Mouse (Mus musculus) gastrocnemius, postnatal 10 days (tissue): Measurements from ENCODE around the gene Tmco1. TPM values are rescaled to one million over a fixed set of nuclear protein-coding genes. Genes with fewer than 3 reads are reported as not detected.
"Not testable (repeated sequence)": the region's sequence is repeated elsewhere in the genome, so short reads cannot be mapped to it uniquely, and the experiment has no call there.

Experiments
- DNase-seq: peaks from one replicate; pipeline ENCODE4 v3.0.0; 2021; ENCODE audit warnings: mixed read lengths
- total RNA-seq, 2 experiments: library from RNA; stranded (reverse); gene quantifications; 2 replicates each; pipeline ENCODE4 v1.2.3; 2021

The Tmco1 gene
- total RNA-seq, 2 experiments from 2014 or later: 42.8 to 43.2 TPM

GRCm38 (mm10) chr1:167336398-167336797, 28.2 kb downstream of the Tmco1 start:
- DNase-seq: no peak

- DNase-seq: peak; percentile 86
Measured at GRCm38 (mm10) chr1:167337463-167338095, 29.4 kb downstream of the Tmco1 start.

GRCm38 (mm10) chr1:167339177-167339781, 31.1 kb downstream of the Tmco1 start:
- no peak for DNase-seq

GRCm38 (mm10) chr1:167340111-167340787, 32.1 kb downstream of the Tmco1 start:
- DNase-seq: no peak

GRCm38 (mm10) chr1:167340910-167341528, 32.8 kb downstream of the Tmco1 start:
- no peak for DNase-seq

GRCm38 (mm10) chr1:167342831-167343230, 34.7 kb downstream of the Tmco1 start:
- no peak for DNase-seq

- DNase-seq: not testable (repeated sequence)
Measured at GRCm38 (mm10) chr1:167345994-167346520, 37.9 kb downstream of the Tmco1 start.

GRCm38 (mm10) chr1:167349206-167349605, 41.0 kb downstream of the Tmco1 start:
- not testable (repeated sequence) for DNase-seq

GRCm38 (mm10) chr1:167349815-167350596, 41.8 kb downstream of the Tmco1 start, which contains the start of gene Aldh9a1:
Gene Aldh9a1 (plus strand): TSS chr1:167349991.
- DNase-seq: peak; percentile 94

- no peak for DNase-seq
Measured at GRCm38 (mm10) chr1:167350597-167351415, 42.6 kb downstream of the Tmco1 start.

GRCm38 (mm10) chr1:167352403-167352802, 44.2 kb downstream of the Tmco1 start:
- no peak for DNase-seq

GRCm38 (mm10) chr1:167357387-167357786, 49.2 kb downstream of the Tmco1 start:
- DNase-seq: no peak

- DNase-seq: no peak
Measured at GRCm38 (mm10) chr1:167358731-167359130, 50.6 kb downstream of the Tmco1 start.

GRCm38 (mm10) chr1:167360268-167360667, 52.1 kb downstream of the Tmco1 start:
- no peak for DNase-seq

- DNase-seq: no peak
Measured at GRCm38 (mm10) chr1:167362819-167363218, 54.6 kb downstream of the Tmco1 start.

- DNase-seq: no peak
Measured at GRCm38 (mm10) chr1:167363322-167363721, 55.1 kb downstream of the Tmco1 start.

- DNase-seq: no peak
Measured at GRCm38 (mm10) chr1:167365808-167366207, 57.6 kb downstream of the Tmco1 start.

GRCm38 (mm10) chr1:167366621-167367020, 58.4 kb downstream of the Tmco1 start:
- no peak for DNase-seq

- no peak for DNase-seq
Measured at GRCm38 (mm10) chr1:167368018-167368417, 59.8 kb downstream of the Tmco1 start.

GRCm38 (mm10) chr1:167368513-167368912, 60.3 kb downstream of the Tmco1 start:
- no peak for DNase-seq

- peak; percentile 84 for DNase-seq
Measured at GRCm38 (mm10) chr1:167369905-167370304, 61.7 kb downstream of the Tmco1 start.
